ENCODE assay signal across 9 mouse cellular contexts in the genomic region with DNA sequence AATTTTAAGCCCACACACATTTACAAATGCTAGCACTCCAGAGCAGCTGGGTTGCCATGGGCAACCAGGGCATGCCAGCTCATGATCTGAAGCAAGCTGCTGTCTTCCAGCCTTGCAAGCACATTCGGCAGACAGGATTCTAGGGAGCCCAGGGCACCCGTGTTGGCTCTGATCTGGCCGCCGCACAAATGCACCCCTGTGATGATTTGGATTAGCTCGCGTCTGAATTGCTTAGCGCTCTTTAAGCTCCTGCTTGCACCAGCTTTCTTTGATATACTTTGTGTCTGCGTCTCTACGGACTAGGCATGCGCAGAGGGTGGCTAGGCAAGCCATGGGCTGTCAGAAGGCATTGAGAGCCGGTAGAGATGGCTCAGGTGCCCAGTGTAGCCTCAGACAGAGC. TPM values are rescaled to one million over a fixed set of nuclear protein-coding genes. Genes with fewer than 3 reads are reported as not detected.
DNase-seq lines count a peak whose midpoint lies in the region; ATAC-seq and TF ChIP-seq lines count a peak whose summit lies in the region.
"Had no signal": no experiment of that assay in that cellular context is flagged by ENCODE, and none has a peak within 500 bp of the region (broad histone marks: within the 10 kb centered on the region; RNA-seq: fewer than 3 reads in every experiment).

No protein-coding gene starts in this region.

- H3K4me2 ChIP-seq in embryonic facial prominence, embryonic 11.5 days (ENCODE audit: low read depth, low read length), result no peak overlapping the region
- H3K4me2 ChIP-seq in hindbrain, postnatal 0 days (ENCODE audit: low read depth, low read length), result peak overlapping the region; percentile 51
- H3K4me2 ChIP-seq in midbrain, embryonic 12.5 days (replicated peaks), result peak overlapping the region; percentile 49
- H3K4me2 ChIP-seq in kidney, embryonic 14.5 days (replicated peaks; ENCODE audit: low read depth, low read length), result no peak overlapping the region

- WGBS in embryonic facial prominence, embryonic 11.5 days, result 57% methylated on average over 11 of the region's 11 CpGs
- WGBS in hindbrain, postnatal 0 days, result 9% methylated on average over 11 of the region's 11 CpGs
- WGBS in midbrain, embryonic 12.5 days, result 9% methylated on average over 11 of the region's 11 CpGs
- WGBS in kidney, embryonic 14.5 days, result 79% methylated on average over 11 of the region's 11 CpGs

- H3K4me1 ChIP-seq in embryonic facial prominence, embryonic 11.5 days (ENCODE audit: control insufficient read depth, insufficient read depth, low read length), result no peaks in the 10 kb centered on the region
- peaks cover 27% of the 10 kb centered on the region for H3K4me1 ChIP-seq in hindbrain, postnatal 0 days (ENCODE audit: insufficient read depth, low read length)
- peaks cover 36% of the 10 kb centered on the region for H3K4me1 ChIP-seq in midbrain, embryonic 12.5 days
- H3K4me1 ChIP-seq in kidney, embryonic 14.5 days (ENCODE audit: control insufficient read depth, insufficient read depth, low read length), result no peaks in the 10 kb centered on the region

- peak; percentile 18 for DNase-seq in adrenal gland, postnatal 25 days
- DNase-seq in embryonic facial prominence, embryonic 11.5 days (ENCODE audit: low spot score), result peak; percentile 64
- peak; percentile 93 for DNase-seq in hindbrain, postnatal 0 days (ENCODE audit: low spot score)
- no peak for DNase-seq in kidney, postnatal 25 days
- DNase-seq in liver, result no peak

- no peaks in the 10 kb centered on the region for H3K36me3 ChIP-seq in embryonic facial prominence, embryonic 11.5 days (replicated peaks; ENCODE audit: control insufficient read depth, insufficient read depth, low read depth, low read length)
- H3K36me3 ChIP-seq in hindbrain, postnatal 0 days (ENCODE audit: insufficient read depth, low read length), result no peaks in the 10 kb centered on the region
- no peaks in the 10 kb centered on the region for H3K36me3 ChIP-seq in midbrain, embryonic 12.5 days
- H3K36me3 ChIP-seq in kidney, embryonic 14.5 days (ENCODE audit: control insufficient read depth, insufficient read depth, low read length), result no peaks in the 10 kb centered on the region

- H3K27me3 ChIP-seq in embryonic facial prominence, embryonic 11.5 days (ENCODE audit: control insufficient read depth, insufficient read depth, low read length), result no peaks in the 10 kb centered on the region
- no peaks in the 10 kb centered on the region for H3K27me3 ChIP-seq in hindbrain, postnatal 0 days (ENCODE audit: insufficient read depth, low read length)
- H3K27me3 ChIP-seq in midbrain, embryonic 12.5 days, result peaks cover 32% of the 10 kb centered on the region
- H3K27me3 ChIP-seq in kidney, embryonic 14.5 days (ENCODE audit: control insufficient read depth, insufficient read depth, low read length), result no peaks in the 10 kb centered on the region
- H3K27me3 ChIP-seq: Patski had no signal

- H3K9ac ChIP-seq in embryonic facial prominence, embryonic 11.5 days (replicated peaks; ENCODE audit: low read length), result no peak overlapping the region
- H3K9ac ChIP-seq in hindbrain, postnatal 0 days (replicated peaks; ENCODE audit: low read length), result no peak overlapping the region; the same call in 1 of the 2 replicates
- H3K9ac ChIP-seq in midbrain, embryonic 12.5 days (replicated peaks), result peak overlapping the region; percentile 43; the same call in 1 of the 2 replicates
- no peak overlapping the region for H3K9ac ChIP-seq in kidney, embryonic 14.5 days (ENCODE audit: low read depth, low read length)

- ATAC-seq in embryonic facial prominence, embryonic 11.5 days (replicated peaks; ENCODE audit: insufficient number of reproducible peaks, low FRiP score, low TSS enrichment, low read depth), result peak; percentile 58; the same call in 1 of the 2 replicates
- peak; percentile 93 for ATAC-seq in hindbrain, postnatal 0 days
- peak; percentile 89 for ATAC-seq in midbrain, embryonic 12.5 days (ENCODE audit: low FRiP score, low read depth)
- no peak for ATAC-seq in kidney, embryonic 14.5 days (ENCODE audit: low FRiP score, low TSS enrichment)
- no peak for ATAC-seq in megakaryocyte-erythroid progenitor cell, adult 5-6 weeks (replicated peaks; ENCODE audit: low FRiP score, low TSS enrichment, poor library complexity, severe bottlenecking)
- ATAC-seq: Patski had no signal

- no peak overlapping the region for H3K4me3 ChIP-seq in embryonic facial prominence, embryonic 11.5 days (ENCODE audit: low read depth, low read length)
- peak overlapping the region; percentile 18; the same call in 1 of the 2 replicates for H3K4me3 ChIP-seq in hindbrain, postnatal 0 days (ENCODE audit: low read length)
- H3K4me3 ChIP-seq in midbrain, embryonic 12.5 days, result peak overlapping the region; percentile 35
- no peak overlapping the region for H3K4me3 ChIP-seq in kidney, embryonic 14.5 days (ENCODE audit: low read length)

- H3K9me3 ChIP-seq in embryonic facial prominence, embryonic 11.5 days (replicated peaks; ENCODE audit: control insufficient read depth, low read length), result no peaks in the 10 kb centered on the region
- H3K9me3 ChIP-seq in hindbrain, postnatal 0 days (ENCODE audit: low read length), result no peaks in the 10 kb centered on the region
- no peaks in the 10 kb centered on the region for H3K9me3 ChIP-seq in midbrain, embryonic 12.5 days
- H3K9me3 ChIP-seq in kidney, embryonic 14.5 days (ENCODE audit: control insufficient read depth, low read length), result no peaks in the 10 kb centered on the region

- TF ChIP-seq CTCF in hindbrain, postnatal 0 days (IDR thresholded peaks at IDR 0.05; ENCODE audit: low read depth), result no peak

- H3K27ac ChIP-seq in embryonic facial prominence, embryonic 11.5 days (replicated peaks; ENCODE audit: low read depth, low read length), result 0 out of 2 replicates have a peak overlapping the region, but pooled peaks have one; percentile 42
- H3K27ac ChIP-seq in hindbrain, postnatal 0 days, result peak overlapping the region; percentile 83
- peak overlapping the region; percentile 94 for H3K27ac ChIP-seq in midbrain, embryonic 12.5 days (replicated peaks)
- H3K27ac ChIP-seq in kidney, embryonic 14.5 days (ENCODE audit: low read depth, low read length), result no peak overlapping the region

RNA-seq across cellular contexts. Expression of a gene that starts 39.3 kb away (rescaled TPM):
- not detected in 2 replicates for total RNA-seq in adrenal gland, postnatal 25 days (2021)
- polyA plus RNA-seq in embryonic facial prominence, embryonic 11.5 days (2014; fragmentation: Nextera tagmentation; extraction: Ambion mirVana), result 0.18 TPM in 1 of 2 replicates, not detected in the other
- total RNA-seq in hindbrain, postnatal 0 days (2014; rRNA removed), result not detected in 2 replicates
- 0.19 and 0.24 TPM in 2 replicates for polyA plus RNA-seq in hindbrain, postnatal 0 days (2015; fragmentation: Nextera tagmentation; extraction: Ambion mirVana)
- 0.08 and 0.10 TPM in 2 replicates for polyA plus RNA-seq in midbrain, embryonic 12.5 days (2016; fragmentation: Nextera tagmentation; extraction: Ambion mirVana)
- not detected in 2 replicates for polyA plus RNA-seq in kidney, embryonic 14.5 days (2014; fragmentation: Nextera tagmentation; extraction: Ambion mirVana)
- 0.15 TPM in 1 of 2 replicates, not detected in the other for total RNA-seq in megakaryocyte-erythroid progenitor cell, adult 5-6 weeks (2014; fragmentation: Nextera tagmentation)
- total RNA-seq in megakaryocyte-erythroid progenitor cell, adult 5-6 weeks (2017), result not detected in 2 replicates

RNA-seq across cellular contexts. Expression of a gene that starts 49.7 kb away (rescaled TPM):
- not detected in 2 replicates for total RNA-seq in adrenal gland, postnatal 25 days (2021)
- polyA plus RNA-seq in embryonic facial prominence, embryonic 11.5 days (2014; fragmentation: Nextera tagmentation; extraction: Ambion mirVana), result 0.54 and 0.74 TPM in 2 replicates
- total RNA-seq in hindbrain, postnatal 0 days (2014; rRNA removed), result 0.31 and 0.50 TPM in 2 replicates
- polyA plus RNA-seq in hindbrain, postnatal 0 days (2015; fragmentation: Nextera tagmentation; extraction: Ambion mirVana), result 1.0 and 1.6 TPM in 2 replicates
- polyA plus RNA-seq in midbrain, embryonic 12.5 days (2016; fragmentation: Nextera tagmentation; extraction: Ambion mirVana), result 1.1 and 1.7 TPM in 2 replicates
- polyA plus RNA-seq in kidney, embryonic 14.5 days (2014; fragmentation: Nextera tagmentation; extraction: Ambion mirVana), result 0.19 and 0.26 TPM in 2 replicates
- total RNA-seq in megakaryocyte-erythroid progenitor cell, adult 5-6 weeks (2014; fragmentation: Nextera tagmentation), result not detected in 2 replicates
- total RNA-seq in megakaryocyte-erythroid progenitor cell, adult 5-6 weeks (2017), result not detected in 2 replicates

Comparison
In these comparisons a context has a peak if more than half of its experiments do, and no peak if none do; other contexts are left out.
1. DNase-seq: peak in adrenal gland, postnatal 25 days (single experiment), embryonic facial prominence, embryonic 11.5 days (single experiment) and hindbrain, postnatal 0 days (single experiment); none in kidney, postnatal 25 days (0 of 2) and liver (single experiment).
2. ATAC-seq: peak in embryonic facial prominence, embryonic 11.5 days (single experiment), hindbrain, postnatal 0 days (single experiment) and midbrain, embryonic 12.5 days (single experiment); none in kidney, embryonic 14.5 days (single experiment) and megakaryocyte-erythroid progenitor cell, adult 5-6 weeks (single experiment).
3. H3K4me2 ChIP-seq: peak in hindbrain, postnatal 0 days (single experiment) and midbrain, embryonic 12.5 days (single experiment); none in embryonic facial prominence, embryonic 11.5 days (single experiment) and kidney, embryonic 14.5 days (single experiment).
4. H3K4me3 ChIP-seq: peak in hindbrain, postnatal 0 days (single experiment) and midbrain, embryonic 12.5 days (single experiment); none in embryonic facial prominence, embryonic 11.5 days (single experiment) and kidney, embryonic 14.5 days (single experiment).